Comparison of ENCODE assay signal across 25 mouse cellular contexts in the genomic region with DNA sequence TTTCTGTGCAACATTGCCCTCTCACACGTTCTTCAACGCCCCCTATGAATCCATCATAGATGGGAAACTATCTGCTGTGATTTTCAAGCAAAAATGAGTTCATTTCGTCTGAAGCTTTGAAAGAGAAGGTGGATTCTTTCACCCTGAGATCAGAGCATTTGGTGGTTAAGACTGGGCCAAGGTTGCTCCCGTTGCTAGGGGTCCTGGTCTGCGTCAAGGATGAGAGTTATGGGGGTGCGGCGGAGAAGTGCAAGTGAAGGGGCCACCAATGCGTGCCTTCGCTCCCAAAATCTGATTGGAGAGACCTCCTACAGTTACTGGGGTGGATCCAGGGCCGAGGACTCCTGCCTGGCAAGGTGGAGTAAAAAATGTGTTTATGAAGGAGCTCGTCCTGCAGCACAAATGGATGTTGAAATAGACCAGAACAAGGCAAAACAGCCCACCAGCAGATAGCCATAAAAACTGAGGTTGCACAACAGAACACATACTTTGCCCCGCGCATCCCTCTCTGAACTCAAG.
A peak's percentile ranks its signal among the peaks of the same experiment; 100 is the strongest.
DNase-seq lines count a peak whose midpoint lies in the region; ATAC-seq lines count a peak whose summit lies in the region.
"Had no signal": no experiment of that assay in that cellular context is flagged by ENCODE, and none has a peak within 500 bp of the region (broad histone marks: within the 10 kb centered on the region; RNA-seq: fewer than 3 reads in every experiment).

No protein-coding gene starts in this region.

- no peak for DNase-seq in heart, embryonic 10.5 days (ENCODE audit: low spot score)
- DNase-seq in heart, postnatal 4 days: no peak
- peak; percentile 13 for DNase-seq in ovary, adult 18-20 months (ENCODE audit: low spot score)
- DNase-seq in ovary, postnatal 14 days (ENCODE audit: low spot score): no peak
- DNase-seq in lung, postnatal 36 days: no peak
- DNase-seq: B cell, adult 2 months; cerebellum, adult 11 months; cerebellum, adult 9-11 months; gastrocnemius, postnatal 14 days; kidney, adult 8-10 months; layer of hippocampus, postnatal 36 days; left cerebral cortex, postnatal 4 days; right cerebral cortex, postnatal 4 days; thymus, adult 18-20 months; thymus, postnatal 25 days had no signal

- H3K9ac ChIP-seq in intestine, embryonic 16.5 days (ENCODE audit: low read depth, low read length): no peak overlapping the region
- no peak overlapping the region for H3K9ac ChIP-seq in stomach, embryonic 16.5 days (ENCODE audit: low read length)
- H3K9ac ChIP-seq: forebrain, embryonic 13.5 days; heart, embryonic 15.5 days; hindbrain, embryonic 12.5 days; liver, embryonic 15.5 days; lung, embryonic 15.5 days had no signal

- H3K36me3 ChIP-seq in heart, embryonic 10.5 days: no peaks in the 10 kb centered on the region
- no peaks in the 10 kb centered on the region for H3K36me3 ChIP-seq in intestine, embryonic 16.5 days (ENCODE audit: control insufficient read depth, insufficient read depth, low read length)
- no peaks in the 10 kb centered on the region for H3K36me3 ChIP-seq in stomach, embryonic 16.5 days (ENCODE audit: control insufficient read depth, insufficient read depth, low read length)
- H3K36me3 ChIP-seq: heart, embryonic 15.5 days; hindbrain, embryonic 12.5 days; liver, embryonic 15.5 days; lung, embryonic 15.5 days had no signal

- H3K4me1 ChIP-seq in heart, embryonic 10.5 days: peaks cover 15% of the 10 kb centered on the region
- H3K4me1 ChIP-seq in intestine, embryonic 16.5 days (ENCODE audit: control insufficient read depth, insufficient read depth, low read length): peaks cover 9% of the 10 kb centered on the region; the same call in 1 of the 2 replicates
- no peaks in the 10 kb centered on the region; the same call in 1 of the 2 replicates for H3K4me1 ChIP-seq in stomach, embryonic 16.5 days (ENCODE audit: control insufficient read depth, insufficient read depth, low read length)
- H3K4me1 ChIP-seq: forebrain, embryonic 13.5 days; hindbrain, embryonic 12.5 days; liver, embryonic 15.5 days; lung, embryonic 15.5 days had no signal

- H3K4me3 ChIP-seq in heart, embryonic 10.5 days: no peak overlapping the region
- H3K4me3 ChIP-seq in intestine, embryonic 16.5 days (ENCODE audit: low read length): no peak overlapping the region
- no peak overlapping the region for H3K4me3 ChIP-seq in stomach, embryonic 16.5 days (replicated peaks; ENCODE audit: low read length)
- H3K4me3 ChIP-seq: forebrain, embryonic 13.5 days; heart, embryonic 15.5 days; hindbrain, embryonic 12.5 days; liver, embryonic 15.5 days; lung, embryonic 15.5 days had no signal

- H3K27ac ChIP-seq in heart, embryonic 10.5 days: peak overlapping the region; percentile 25; the same call in 1 of the 2 replicates
- no peak overlapping the region for H3K27ac ChIP-seq in intestine, embryonic 16.5 days (ENCODE audit: low read length)
- H3K27ac ChIP-seq in stomach, embryonic 16.5 days (ENCODE audit: low read length): no peak overlapping the region
- H3K27ac ChIP-seq: forebrain, embryonic 13.5 days; heart, embryonic 15.5 days; hindbrain, embryonic 12.5 days; kidney, postnatal 0 days; liver, embryonic 15.5 days; lung, embryonic 15.5 days had no signal

- H3K4me2 ChIP-seq in intestine, embryonic 16.5 days (ENCODE audit: low read depth, low read length): no peak overlapping the region
- no peak overlapping the region for H3K4me2 ChIP-seq in stomach, embryonic 16.5 days (ENCODE audit: low read depth, low read length)
- H3K4me2 ChIP-seq: forebrain, embryonic 13.5 days; heart, embryonic 15.5 days; hindbrain, embryonic 12.5 days; liver, embryonic 15.5 days; lung, embryonic 15.5 days; midbrain, embryonic 11.5 days had no signal

- no peaks in the 10 kb centered on the region for H3K27me3 ChIP-seq in heart, embryonic 10.5 days (ENCODE audit: insufficient read depth, poor library complexity, severe bottlenecking)
- H3K27me3 ChIP-seq in intestine, embryonic 16.5 days (replicated peaks; ENCODE audit: control insufficient read depth, insufficient read depth, low read length): no peaks in the 10 kb centered on the region
- H3K27me3 ChIP-seq in stomach, embryonic 16.5 days (ENCODE audit: control insufficient read depth, insufficient read depth, low read length): no peaks in the 10 kb centered on the region
- H3K27me3 ChIP-seq: forebrain, embryonic 13.5 days; heart, embryonic 15.5 days; hindbrain, embryonic 12.5 days; liver, embryonic 15.5 days; lung, embryonic 15.5 days had no signal

- ATAC-seq in intestine, embryonic 16.5 days: peak; percentile 54
- peak; percentile 57; the same call in 1 of the 2 replicates for ATAC-seq in stomach, embryonic 16.5 days (ENCODE audit: insufficient read depth, low FRiP score)
- ATAC-seq: forebrain, embryonic 13.5 days; midbrain, embryonic 16.5 days had no signal

- 58% methylated on average over 13 of the region's 13 CpGs for WGBS in heart, embryonic 10.5 days
- WGBS in intestine, embryonic 16.5 days: 50% methylated on average over 13 of the region's 13 CpGs
- WGBS in stomach, embryonic 16.5 days: 51% methylated on average over 13 of the region's 13 CpGs

- H3K9me3 ChIP-seq in heart, embryonic 10.5 days: no peaks in the 10 kb centered on the region
- H3K9me3 ChIP-seq in intestine, embryonic 16.5 days (ENCODE audit: control insufficient read depth, low read length): no peaks in the 10 kb centered on the region
- 0 out of 2 replicates have a peak, but pooled peaks cover under 1% of the 10 kb centered on the region for H3K9me3 ChIP-seq in stomach, embryonic 16.5 days (replicated peaks; ENCODE audit: control insufficient read depth, low read length)
- H3K9me3 ChIP-seq: forebrain, embryonic 13.5 days; heart, embryonic 15.5 days; hindbrain, embryonic 12.5 days; liver, embryonic 15.5 days; lung, embryonic 15.5 days had no signal
